Mouse (Mus musculus) layer of hippocampus, adult 8-10 months (tissue): ENCODE measurements around the gene Cers1. TPM values are rescaled to one million over a fixed set of nuclear protein-coding genes. Genes with fewer than 3 reads are reported as not detected.

Experiments used
- DNase-seq, 2 experiments: peaks; one replicate each; pipeline ENCODE4 v3.0.0; 2022; ENCODE audit warnings: low spot score in 2 of 2
- total RNA-seq, 4 experiments: library from RNA; stranded (reverse); gene quantifications; 2 replicates each; pipeline ENCODE4 v1.2.4; 2022

Gene Cers1
- total RNA-seq, 4 experiments from 2014 or later = 99.3 to 118 (median 106) TPM

DNA sequence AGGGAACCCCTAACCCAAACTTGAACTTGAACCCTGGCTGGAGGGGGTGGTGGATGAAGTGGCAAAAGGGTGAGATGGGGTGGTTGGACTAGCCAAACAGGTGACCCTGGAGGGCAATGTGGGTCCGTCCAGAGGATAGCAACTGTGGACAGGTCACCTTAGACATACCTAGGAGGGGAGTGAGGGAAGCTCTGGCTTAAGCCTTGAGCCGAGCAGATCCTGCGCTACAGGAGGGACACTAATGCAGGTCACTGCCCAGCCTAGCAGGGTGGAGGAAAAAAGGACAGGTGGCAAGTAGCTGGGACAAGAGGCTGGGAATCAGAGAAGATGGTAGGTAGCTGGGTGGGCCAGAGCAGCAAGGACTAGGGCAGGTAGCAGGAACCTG, 36.4 kb downstream of the Cers1 start:
- DNase-seq = no peak

DNA sequence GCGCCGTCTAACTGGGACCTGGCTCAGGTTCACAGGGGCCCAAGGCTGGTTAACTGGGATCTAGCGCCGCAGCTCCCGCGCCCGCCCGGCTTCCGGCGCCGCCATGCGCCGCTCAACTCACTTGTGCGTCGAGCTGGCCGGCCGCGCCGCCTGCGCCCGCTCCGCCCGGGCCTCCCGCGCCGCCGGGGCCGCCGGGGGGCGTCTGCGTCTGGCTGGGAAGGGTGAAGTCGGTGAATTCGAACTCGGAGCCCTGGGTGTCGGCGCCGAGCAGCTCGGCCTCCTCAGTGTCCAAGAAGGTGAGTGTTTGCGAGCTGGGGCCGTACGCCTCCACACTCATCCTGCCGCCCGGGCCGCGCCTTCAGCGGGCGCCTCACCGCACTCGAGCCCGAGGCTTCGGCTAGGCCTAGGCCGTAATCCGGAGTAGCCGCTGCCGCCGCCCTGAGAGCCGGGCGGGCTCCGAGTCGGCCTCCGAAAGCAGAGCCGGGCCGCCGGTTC, 37.1 kb downstream of the Cers1 start:
- no peak for DNase-seq

GRCm38 (mm10) chr8:70353194-70353817, 37.7 kb downstream of the Cers1 start, which contains the start of gene Upf1:
Upf1 (minus strand) TSS chr8:70353278.
- peak; percentile 98 to 99 for DNase-seq

GRCm38 (mm10) chr8:70354004-70354403, 38.4 kb downstream of the Cers1 start:
- no peak for DNase-seq

DNA sequence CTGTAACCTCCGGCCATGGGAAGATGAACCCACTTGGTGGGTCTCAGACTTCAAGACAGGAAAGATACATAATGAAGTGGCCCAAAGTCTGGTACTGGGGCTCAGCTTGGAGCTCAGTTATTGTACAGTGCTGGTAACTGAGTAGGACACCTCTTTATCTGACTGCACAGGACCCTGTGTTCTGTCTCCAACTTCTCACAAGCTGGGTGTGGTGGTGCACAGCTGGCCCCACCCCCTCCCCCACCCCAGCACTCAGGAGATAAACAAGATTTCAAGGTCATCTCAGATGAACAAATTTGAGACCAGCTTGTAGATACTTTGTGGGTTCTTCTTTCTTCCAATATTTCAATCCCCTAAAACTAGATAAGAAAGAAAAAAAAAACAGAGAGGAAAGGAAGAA, 40.5 kb downstream of the Cers1 start:
- DNase-seq = no peak

GRCm38 (mm10) chr8:70359411-70359810, 43.8 kb downstream of the Cers1 start:
- no peak for DNase-seq

DNA sequence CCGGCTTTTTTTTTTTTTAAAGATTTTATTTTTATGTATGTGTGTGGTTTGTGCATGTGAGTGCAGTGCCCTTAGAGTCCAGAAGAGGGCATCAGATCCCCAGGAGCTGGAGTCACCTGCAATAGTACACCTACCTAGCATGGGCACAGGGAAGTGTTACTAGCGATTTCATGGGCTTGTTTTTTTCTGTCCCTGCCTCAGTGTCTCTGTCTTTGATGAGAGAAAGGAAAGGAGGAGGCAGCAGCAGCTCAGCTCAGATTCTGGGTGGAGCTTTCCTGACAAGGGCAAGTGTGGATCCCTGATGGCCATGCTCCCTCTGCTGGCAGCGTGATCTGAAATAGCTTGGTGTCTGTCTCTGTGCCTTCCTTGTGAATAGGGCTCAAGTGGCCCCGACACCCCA, 45.2 kb downstream of the Cers1 start:
- no peak for DNase-seq

GRCm38 (mm10) chr8:70361484-70362032, 46.0 kb downstream of the Cers1 start:
- DNase-seq = no peak

GRCm38 (mm10) chr8:70364066-70364465, 48.5 kb downstream of the Cers1 start:
- no peak for DNase-seq

DNA sequence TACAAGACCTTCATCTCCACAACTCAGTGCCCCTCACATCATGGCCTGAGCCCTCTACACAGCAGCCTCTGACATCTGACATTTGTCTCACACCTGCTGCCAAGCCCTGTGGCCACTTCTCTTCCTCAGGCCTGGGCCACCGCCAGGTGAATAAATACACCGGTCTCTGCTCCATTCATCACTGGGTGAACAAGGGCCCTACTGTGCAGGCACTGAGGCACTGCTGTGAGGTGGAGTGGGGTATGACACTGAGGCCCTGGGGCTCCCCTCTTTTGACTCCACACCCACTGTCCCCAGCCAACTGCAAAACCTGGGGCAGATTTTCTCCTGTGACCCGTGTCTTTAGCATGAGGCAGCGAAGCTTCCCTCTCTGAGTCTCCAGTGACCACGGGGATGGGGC, 51.0 kb downstream of the Cers1 start:
- no peak for DNase-seq

GRCm38 (mm10) chr8:70370476-70370875, 54.9 kb downstream of the Cers1 start:
- DNase-seq = no peak

DNA sequence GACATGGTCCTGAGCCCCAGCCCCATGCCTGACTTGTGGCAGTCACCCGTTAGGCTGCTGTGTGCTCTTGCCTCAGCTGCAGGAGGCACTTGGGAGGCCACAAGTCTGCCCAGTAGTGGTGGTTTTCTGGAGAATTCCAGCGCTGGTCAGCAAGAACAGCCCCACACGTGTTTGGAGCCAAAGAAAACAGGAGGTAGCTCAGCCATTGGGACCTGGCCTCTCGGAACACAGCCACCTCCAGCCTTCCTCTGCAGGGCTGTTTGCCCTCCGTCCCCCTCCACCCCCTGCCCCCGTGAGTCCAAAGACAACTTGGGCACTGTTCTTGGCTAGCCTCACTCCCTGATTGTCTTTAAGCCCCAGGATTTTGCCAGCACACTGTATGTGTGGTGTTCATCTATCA, 56.4 kb downstream of the Cers1 start:
- DNase-seq = no peak

DNA sequence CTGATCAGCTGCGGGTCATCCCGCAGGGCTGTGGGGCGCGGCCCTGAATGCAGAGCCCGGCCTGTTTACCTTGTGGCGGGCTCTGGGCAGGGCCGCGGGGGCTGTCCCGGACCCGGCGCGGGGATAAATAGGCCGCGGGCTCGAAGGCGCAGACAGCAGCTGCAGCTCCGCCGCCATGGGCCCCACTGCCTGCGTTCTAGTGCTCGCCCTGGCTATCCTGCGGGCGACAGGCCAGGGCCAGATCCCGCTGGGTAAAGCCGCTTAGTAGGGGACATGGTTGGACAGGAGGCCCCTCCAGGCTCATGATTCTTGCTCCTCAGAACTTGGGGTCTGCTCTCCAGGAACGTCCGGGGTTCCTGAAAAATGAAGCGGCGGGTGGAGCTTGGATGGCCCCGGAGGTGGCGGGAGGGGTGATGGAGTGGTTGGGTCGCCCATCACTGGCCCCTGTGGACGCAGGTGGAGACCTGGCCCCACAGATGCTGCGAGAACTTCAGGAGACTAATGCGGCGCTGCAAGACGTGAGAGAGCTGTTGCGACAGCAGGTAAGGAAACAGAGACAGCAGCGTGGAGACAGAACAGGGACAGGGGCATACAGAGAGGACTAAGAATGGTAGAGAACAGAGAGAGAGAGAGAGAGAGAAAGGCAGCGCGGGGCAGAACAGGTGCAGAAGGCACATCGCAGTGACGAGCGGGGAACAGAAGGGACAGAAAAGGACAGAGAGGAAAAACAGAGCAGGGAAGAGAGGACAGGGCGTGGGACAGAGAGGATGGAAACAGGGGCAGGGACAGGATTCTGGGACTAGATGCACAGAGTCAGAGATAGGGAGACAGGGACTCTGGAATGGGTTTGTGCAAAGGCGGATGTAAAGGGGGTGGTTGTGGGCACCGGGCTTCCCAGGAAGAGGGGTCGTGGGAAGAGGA, 58.1 kb downstream of the Cers1 start, which contains the start of gene Comp:
Gene Comp, plus strand, starts transcription at position 162 of the 921 bp plus-strand sequence.
- no peak for DNase-seq

DNA sequence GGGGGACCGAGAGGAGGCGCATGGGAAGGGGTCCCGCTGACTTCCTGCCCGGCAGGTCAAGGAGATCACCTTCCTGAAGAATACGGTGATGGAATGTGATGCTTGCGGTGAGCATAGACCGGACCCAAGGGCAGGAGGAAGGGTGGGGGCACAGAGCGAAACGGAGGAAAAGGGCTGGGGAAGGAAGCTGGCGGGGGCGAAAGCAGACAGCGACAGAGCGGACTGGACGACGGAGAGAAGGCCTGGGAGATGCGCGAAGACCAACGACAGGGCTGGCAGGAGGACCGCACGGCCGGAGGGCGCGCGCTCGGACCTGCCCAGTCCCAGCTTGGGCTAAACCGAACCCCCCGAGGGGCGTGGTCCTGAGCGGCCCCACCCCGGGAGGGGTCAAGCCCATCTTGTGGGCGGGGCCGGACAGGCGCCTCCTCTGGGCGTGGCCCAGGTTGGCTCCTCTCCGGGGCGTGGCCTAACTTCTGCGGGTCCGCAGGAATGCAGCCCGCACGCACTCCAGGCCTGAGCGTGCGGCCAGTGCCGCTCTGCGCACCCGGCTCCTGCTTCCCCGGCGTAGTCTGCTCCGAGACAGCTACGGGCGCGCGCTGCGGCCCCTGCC, 58.8 kb downstream of the Cers1 start:
- DNase-seq = no peak

DNA sequence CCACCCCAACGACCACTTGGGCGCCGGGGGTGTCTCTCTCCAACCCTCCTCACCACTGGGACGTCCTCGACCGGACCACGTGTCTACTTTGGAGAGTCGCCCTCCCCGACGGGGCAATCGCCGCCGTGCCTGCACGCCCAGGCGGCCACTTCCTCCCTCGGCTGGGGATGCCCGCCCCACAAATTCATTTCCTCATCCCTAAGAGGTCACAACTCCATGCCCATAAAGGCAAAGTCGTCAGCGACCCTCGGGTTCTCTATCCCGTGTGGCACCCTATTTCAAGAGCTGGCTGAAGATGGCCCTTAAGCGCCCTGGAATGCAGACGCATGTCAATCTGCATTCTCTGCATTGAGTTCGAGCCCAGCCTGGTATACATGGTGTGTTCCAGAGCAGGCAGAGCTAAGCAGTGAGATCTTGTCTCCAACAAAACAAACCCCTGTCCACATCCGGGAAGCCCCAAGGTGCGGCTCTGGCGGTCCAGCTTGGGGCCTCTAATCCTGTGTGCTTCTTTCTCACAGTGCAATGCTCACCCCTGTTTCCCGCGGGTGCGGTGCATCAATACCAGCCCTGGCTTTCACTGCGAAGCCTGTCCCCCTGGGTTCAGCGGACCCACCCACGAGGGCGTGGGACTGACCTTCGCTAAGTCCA, 59.8 kb downstream of the Cers1 start:
- no peak for DNase-seq

DNA sequence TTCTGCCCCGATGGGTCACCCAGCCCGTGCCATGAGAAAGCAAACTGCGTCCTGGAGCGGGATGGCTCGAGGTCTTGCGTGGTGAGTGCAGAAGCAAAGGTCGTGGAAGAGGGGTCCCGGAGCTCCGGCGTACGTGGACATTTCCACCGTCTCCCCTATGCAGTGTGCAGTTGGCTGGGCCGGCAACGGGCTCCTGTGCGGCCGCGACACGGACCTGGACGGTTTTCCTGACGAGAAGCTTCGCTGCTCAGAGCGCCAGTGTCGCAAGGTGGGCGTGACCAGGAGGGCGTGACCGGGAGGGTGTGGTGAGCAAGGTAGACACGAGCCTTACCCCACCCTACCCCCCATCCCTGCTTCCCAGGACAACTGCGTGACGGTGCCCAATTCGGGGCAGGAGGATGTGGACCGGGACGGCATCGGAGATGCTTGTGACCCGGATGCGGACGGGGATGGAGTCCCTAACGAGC, 60.7 kb downstream of the Cers1 start:
- no peak for DNase-seq

DNA sequence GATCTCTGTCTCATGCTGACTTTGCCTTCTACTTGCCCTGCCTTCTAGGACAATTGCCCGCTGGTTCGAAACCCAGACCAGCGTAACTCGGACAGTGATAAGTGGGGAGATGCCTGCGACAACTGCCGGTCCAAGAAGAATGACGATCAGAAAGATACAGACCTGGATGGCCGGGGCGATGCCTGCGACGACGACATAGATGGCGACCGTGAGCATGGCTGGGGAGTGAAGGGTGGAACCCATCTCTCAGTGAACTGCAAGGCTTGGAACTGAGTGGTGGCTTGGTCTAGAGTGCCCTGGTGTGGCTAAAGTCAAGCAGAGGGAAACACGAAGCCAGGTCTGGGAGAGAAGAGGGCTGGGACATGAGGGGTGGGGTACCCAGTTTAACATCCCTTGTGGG, 61.5 kb downstream of the Cers1 start:
- DNase-seq = no peak

GRCm38 (mm10) chr8:70380069-70380468, 64.5 kb downstream of the Cers1 start:
- DNase-seq = peak in 1 of 2 experiments; percentile 44
